Mouse (Mus musculus): ENCODE measurements at regions not wholly inside any gene's neighbourhood (a gene's known extent, or its start where the extent isn't known, plus 50 kb on each side); places are given as distances from the start of the nearest gene placed in this dataset.
A peak's percentile ranks its signal among the peaks of the same experiment; 100 is the strongest.

- no peaks in the 10 kb centered on the region for H3K4me1 ChIP-seq (ENCODE audit: control insufficient read depth, insufficient read depth, low read length)
These were observed 151.1 kb upstream of the Phyhipl start for GRCm38 (mm10) chr10:70806786-70807385.

GRCm38 (mm10) chr10:70800736-70801306 is 145.1 kb upstream of the Phyhipl start:
- Histone ChIP-seq H3K4me3 (replicated peaks; ENCODE audit: insufficient read depth, low read depth, low read length) (no peak overlapping the region), H3K27ac (ENCODE audit: insufficient read depth, low read length) (no peak overlapping the region), H3K27me3 (ENCODE audit: control insufficient read depth, insufficient read depth, low read length) (no peaks in the 10 kb centered on the region), H3K4me1 (ENCODE audit: control insufficient read depth, insufficient read depth, low read length) (no peaks in the 10 kb centered on the region)
- no peak for DNase-seq
- 56% methylated on average over 11 of the region's 11 CpGs for WGBS
- no peak for TF ChIP-seq POLR2A (IDR thresholded peaks at IDR 0.05; ENCODE audit: borderline replicate concordance, insufficient read depth, low read length)
- TF ChIP-seq CTCF (IDR thresholded peaks at IDR 0.05; ENCODE audit: borderline replicate concordance, insufficient read depth, low read depth, low read length): no peak

More at GRCm38 (mm10) chr10:70806786-70807385, 151.1 kb upstream of the Phyhipl start:
- no peaks in the 10 kb centered on the region for H3K27me3 ChIP-seq (ENCODE audit: control insufficient read depth, insufficient read depth, low read length)
- TF ChIP-seq POLR2A (IDR thresholded peaks at IDR 0.05; ENCODE audit: borderline replicate concordance, insufficient read depth, low read length): no peak
- no peak for TF ChIP-seq CTCF (IDR thresholded peaks at IDR 0.05; ENCODE audit: borderline replicate concordance, insufficient read depth, low read depth, low read length)
- H3K4me3 ChIP-seq (replicated peaks; ENCODE audit: insufficient read depth, low read depth, low read length): no peak overlapping the region
- H3K27ac ChIP-seq (ENCODE audit: insufficient read depth, low read length): peak overlapping the region; percentile 60; the same call in 1 of the 2 replicates
- peak; percentile 29 to 63 for DNase-seq
- 41% methylated on average over 9 of the region's 9 CpGs for WGBS

- 77% methylated on average over 5 of the region's 5 CpGs for WGBS
- Histone ChIP-seq H3K27ac (ENCODE audit: insufficient read depth, low read length) (no peak overlapping the region), H3K27me3 (ENCODE audit: control insufficient read depth, insufficient read depth, low read length) (no peaks in the 10 kb centered on the region), H3K4me1 (ENCODE audit: control insufficient read depth, insufficient read depth, low read length) (no peaks in the 10 kb centered on the region), H3K4me3 (replicated peaks; ENCODE audit: insufficient read depth, low read depth, low read length) (no peak overlapping the region)
- TF ChIP-seq POLR2A (IDR thresholded peaks at IDR 0.05; ENCODE audit: borderline replicate concordance, insufficient read depth, low read length) (no peak), CTCF (IDR thresholded peaks at IDR 0.05; ENCODE audit: borderline replicate concordance, insufficient read depth, low read depth, low read length) (no peak)
- DNase-seq: no peak
These were observed 144.1 kb upstream of the Phyhipl start for GRCm38 (mm10) chr10:70799906-70800305.

GRCm38 (mm10) chr10:70799191-70799742 is 143.5 kb upstream of the Phyhipl start:
- 86% methylated on average over 11 of the region's 11 CpGs for WGBS
- H3K4me3 ChIP-seq (replicated peaks; ENCODE audit: insufficient read depth, low read depth, low read length): no peak overlapping the region
- H3K4me1 ChIP-seq (ENCODE audit: control insufficient read depth, insufficient read depth, low read length): no peaks in the 10 kb centered on the region
- DNase-seq: no peak
- no peak overlapping the region for H3K27ac ChIP-seq (ENCODE audit: insufficient read depth, low read length)
- H3K27me3 ChIP-seq (ENCODE audit: control insufficient read depth, insufficient read depth, low read length): no peaks in the 10 kb centered on the region
- TF ChIP-seq POLR2A (IDR thresholded peaks at IDR 0.05; ENCODE audit: borderline replicate concordance, insufficient read depth, low read length) (no peak), CTCF (IDR thresholded peaks at IDR 0.05; ENCODE audit: borderline replicate concordance, insufficient read depth, low read depth, low read length) (no peak)

GRCm38 (mm10) chr10:70788814-70789452 is 133.2 kb upstream of the Phyhipl start:
- DNase-seq: peak; percentile 38 to 47
- Histone ChIP-seq H3K4me1 (ENCODE audit: control insufficient read depth, insufficient read depth, low read length) (no peaks in the 10 kb centered on the region; the same call in 1 of the 2 replicates), H3K27ac (ENCODE audit: insufficient read depth, low read length) (no peak overlapping the region), H3K27me3 (ENCODE audit: control insufficient read depth, insufficient read depth, low read length) (no peaks in the 10 kb centered on the region; the same call in 1 of the 2 replicates), H3K4me3 (replicated peaks; ENCODE audit: insufficient read depth, low read depth, low read length) (no peak overlapping the region)
- WGBS: 16% methylated on average over 7 of the region's 7 CpGs
- no peak for TF ChIP-seq POLR2A (IDR thresholded peaks at IDR 0.05; ENCODE audit: borderline replicate concordance, insufficient read depth, low read length)
- no peak for TF ChIP-seq CTCF (IDR thresholded peaks at IDR 0.05; ENCODE audit: borderline replicate concordance, insufficient read depth, low read depth, low read length)

GRCm38 (mm10) chr10:70781036-70781435 is 125.3 kb upstream of the Phyhipl start:
- no peak overlapping the region for H3K27ac ChIP-seq (ENCODE audit: insufficient read depth, low read length)
- TF ChIP-seq POLR2A (IDR thresholded peaks at IDR 0.05; ENCODE audit: borderline replicate concordance, insufficient read depth, low read length): no peak
- no peak for DNase-seq
- H3K4me1 ChIP-seq (ENCODE audit: control insufficient read depth, insufficient read depth, low read length): no peaks in the 10 kb centered on the region
- no peaks in the 10 kb centered on the region; the same call in 1 of the 2 replicates for H3K27me3 ChIP-seq (ENCODE audit: control insufficient read depth, insufficient read depth, low read length)
- WGBS: 98% methylated on average over 3 of the region's 3 CpGs
- H3K4me3 ChIP-seq (replicated peaks; ENCODE audit: insufficient read depth, low read depth, low read length): no peak overlapping the region

GRCm38 (mm10) chr10:70778596-70778995 is 122.8 kb upstream of the Phyhipl start:
- Histone ChIP-seq H3K27ac (ENCODE audit: insufficient read depth, low read length) (no peak overlapping the region), H3K27me3 (ENCODE audit: control insufficient read depth, insufficient read depth, low read length) (no peaks in the 10 kb centered on the region), H3K4me1 (ENCODE audit: control insufficient read depth, insufficient read depth, low read length) (no peaks in the 10 kb centered on the region), H3K4me3 (replicated peaks; ENCODE audit: insufficient read depth, low read depth, low read length) (no peak overlapping the region)
- 89% methylated on average over 11 of the region's 11 CpGs for WGBS
- no peak for DNase-seq
- TF ChIP-seq CTCF (IDR thresholded peaks at IDR 0.05; ENCODE audit: borderline replicate concordance, insufficient read depth, low read depth, low read length) (no peak), POLR2A (IDR thresholded peaks at IDR 0.05; ENCODE audit: borderline replicate concordance, insufficient read depth, low read length) (no peak)

All from cerebellum, adult 2 months (tissue).